Mouse (Mus musculus) hindbrain, embryonic 13.5 days (tissue): ENCODE measurements around the gene Gpc6. TPM values are rescaled to one million over a fixed set of nuclear protein-coding genes. Genes with fewer than 3 reads are reported as not detected.

ENCODE experiments used
- ATAC-seq: fragments of 200-750 bp; cut with Nextera tagmentation; 2 replicates; pipeline ENCODE4 v1.8.0; 2017; ENCODE audit warnings: moderate TSS enrichment; ENCODE audit not compliant: low FRiP score
- H3K27ac ChIP-seq: fragments of 300-500 bp; sonication (generic); 2 replicates; pipeline ENCODE4 v1.5.1; 2015; ENCODE audit warnings: inconsistent platforms, mild to moderate bottlenecking, moderate library complexity
- H3K27me3 ChIP-seq: fragments of 300-500 bp; sonication (generic); 2 replicates; pipeline ENCODE4 v1.6.1; 2015; ENCODE audit warnings: mild to moderate bottlenecking, inconsistent platforms
- H3K36me3 ChIP-seq: fragments of 300-500 bp; sonication (generic); 2 replicates; pipeline ENCODE4 v1.6.1; 2015; ENCODE audit warnings: mild to moderate bottlenecking, inconsistent platforms
- H3K4me1 ChIP-seq: fragments of 300-500 bp; sonication (generic); replicated peaks from 2 replicates; pipeline ENCODE4 v1.6.1; 2015; ENCODE audit warnings: inconsistent platforms
- H3K4me2 ChIP-seq: fragments of 300-500 bp; sonication (generic); 2 replicates; pipeline ENCODE4 v1.6.1; 2015; ENCODE audit warnings: inconsistent platforms, mild to moderate bottlenecking, moderate library complexity
- H3K4me3 ChIP-seq: fragments of 300-500 bp; sonication (generic); 2 replicates; pipeline ENCODE4 v1.5.1; 2015; ENCODE audit warnings: mild to moderate bottlenecking, inconsistent platforms
- H3K9ac ChIP-seq: fragments of 300-500 bp; sonication (generic); 2 replicates; pipeline ENCODE4 v1.6.1; 2015; ENCODE audit warnings: mild to moderate bottlenecking, inconsistent platforms
- H3K9me3 ChIP-seq: fragments of 300-500 bp; sonication (generic); 2 replicates; pipeline ENCODE4 v1.6.1; 2016; ENCODE audit warnings: inconsistent platforms
- WGBS: fragments of 180-500 bp; shearing (Covaris S2); methylation state at CpG from one replicate; pipeline ENCODE4 v1.1.7; 2015; 5-methylcytosine and 5-hydroxymethylcytosine counted together
- polyA plus RNA-seq: library from polyadenylated mRNA; unstranded; fragments of >200 nt; fragmentation: Nextera tagmentation; extraction: Ambion mirVana; gene quantifications from 2 replicates; pipeline ENCODE4 v1.2.1, GENCODE M21; 2015

Gpc6 gene
- polyA plus RNA-seq, 1 experiment from 2014 or later, result 20.8 TPM

DNA sequence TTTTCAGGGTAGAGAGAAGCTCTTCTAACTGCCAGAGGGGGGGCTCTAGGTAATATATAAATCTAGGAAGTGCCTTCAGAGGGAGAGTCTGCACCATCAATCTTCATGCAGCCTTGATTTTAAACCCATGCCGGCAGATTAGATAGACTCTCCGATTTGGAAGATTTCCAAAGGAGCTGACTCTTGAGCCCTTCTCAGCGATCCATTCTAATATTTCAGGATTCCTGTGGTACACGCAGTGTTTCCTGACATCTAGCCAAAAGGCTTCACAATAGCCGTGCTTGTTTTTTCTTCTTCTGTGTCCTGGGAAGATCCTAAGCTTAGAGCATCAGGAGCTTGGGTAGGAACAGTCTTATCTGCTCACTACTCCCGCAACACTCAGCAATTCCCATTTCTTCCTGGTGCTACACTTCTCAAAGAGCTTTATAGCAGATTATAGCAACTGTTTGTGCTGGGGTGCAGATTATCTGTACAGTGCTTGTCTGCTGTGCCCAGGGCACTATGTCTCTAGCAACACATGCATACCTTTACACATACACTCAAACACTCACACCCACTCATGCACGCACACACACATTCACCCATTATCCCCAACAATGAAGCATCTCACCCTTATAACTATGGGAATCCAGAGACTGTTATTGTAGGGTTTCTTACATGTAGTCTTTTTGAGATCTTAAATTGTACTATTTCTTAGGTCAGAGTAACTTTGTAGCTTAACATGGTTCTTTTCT is 3.8 kb downstream of the Gpc6 start:
- H3K9ac ChIP-seq, result peak overlapping the region; percentile 49; the same call in 1 of the 2 replicates
- no peaks in the 10 kb centered on the region for H3K9me3 ChIP-seq
- ATAC-seq, result no peak
- no peaks in the 10 kb centered on the region for H3K36me3 ChIP-seq
- H3K4me3 ChIP-seq, result peak overlapping the region; percentile 84
- H3K4me2 ChIP-seq, result peak overlapping the region; percentile 88
- 0 out of 2 replicates have a peak, but pooled peaks cover 2% of the 10 kb centered on the region for H3K27me3 ChIP-seq
- H3K4me1 ChIP-seq, result peaks cover 19% of the 10 kb centered on the region
- peak overlapping the region; percentile 46; the same call in 1 of the 2 replicates for H3K27ac ChIP-seq
- WGBS, result 36% methylated on average over 7 of the region's 7 CpGs

DNA sequence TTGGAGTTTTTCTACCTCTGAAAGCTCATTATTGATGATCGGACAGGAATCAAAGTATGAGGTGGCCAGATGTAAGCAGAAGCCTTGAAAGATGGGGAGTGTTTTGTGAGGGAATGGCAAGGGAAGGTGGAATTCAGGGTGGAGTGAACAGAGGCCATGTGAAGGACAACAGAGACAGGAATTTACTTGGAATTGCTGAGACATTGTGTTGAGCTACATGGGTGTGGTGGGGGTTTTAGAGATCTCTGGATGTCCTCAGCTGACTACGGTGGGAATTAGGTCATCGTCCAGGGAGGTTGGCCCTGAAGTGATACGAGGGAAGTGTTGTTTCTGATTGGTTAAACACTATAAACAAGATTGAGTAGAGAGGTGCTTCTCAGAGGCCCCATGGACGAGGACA is 8.7 kb downstream of the Gpc6 start:
- Histone ChIP-seq H3K4me3 (no peak overlapping the region), H3K9ac (no peak overlapping the region), H3K27ac (no peak overlapping the region), H3K4me2 (no peak overlapping the region), H3K36me3 (no peaks in the 10 kb centered on the region), H3K9me3 (no peaks in the 10 kb centered on the region), H3K4me1 (peaks cover 8% of the 10 kb centered on the region; the same call in 1 of the 2 replicates), H3K27me3 (no peaks in the 10 kb centered on the region)
- WGBS, result 79% methylated on average over 5 of the region's 5 CpGs
- ATAC-seq, result no peak

GRCm38 (mm10) chr14:116937910-116938560 is 12.9 kb downstream of the Gpc6 start:
- Histone ChIP-seq H3K4me2 (no peak overlapping the region), H3K4me3 (no peak overlapping the region), H3K27me3 (no peaks in the 10 kb centered on the region), H3K27ac (no peak overlapping the region), H3K9me3 (no peaks in the 10 kb centered on the region), H3K9ac (no peak overlapping the region), H3K4me1 (0 out of 2 replicates have a peak, but pooled peaks cover 4% of the 10 kb centered on the region), H3K36me3 (no peaks in the 10 kb centered on the region)
- ATAC-seq, result no peak
- 74% methylated on average over 14 of the region's 14 CpGs for WGBS

GRCm38 (mm10) chr14:116938735-116939134 is 13.6 kb downstream of the Gpc6 start:
- 0 out of 2 replicates have a peak, but pooled peaks cover 4% of the 10 kb centered on the region for H3K4me1 ChIP-seq
- H3K4me2 ChIP-seq, result no peak overlapping the region
- H3K36me3 ChIP-seq, result no peaks in the 10 kb centered on the region
- H3K4me3 ChIP-seq, result no peak overlapping the region
- H3K9me3 ChIP-seq, result no peaks in the 10 kb centered on the region
- WGBS, result 93% methylated on average over 9 of the region's 9 CpGs
- ATAC-seq, result no peak
- H3K9ac ChIP-seq, result no peak overlapping the region
- no peak overlapping the region for H3K27ac ChIP-seq
- H3K27me3 ChIP-seq, result no peaks in the 10 kb centered on the region

DNA sequence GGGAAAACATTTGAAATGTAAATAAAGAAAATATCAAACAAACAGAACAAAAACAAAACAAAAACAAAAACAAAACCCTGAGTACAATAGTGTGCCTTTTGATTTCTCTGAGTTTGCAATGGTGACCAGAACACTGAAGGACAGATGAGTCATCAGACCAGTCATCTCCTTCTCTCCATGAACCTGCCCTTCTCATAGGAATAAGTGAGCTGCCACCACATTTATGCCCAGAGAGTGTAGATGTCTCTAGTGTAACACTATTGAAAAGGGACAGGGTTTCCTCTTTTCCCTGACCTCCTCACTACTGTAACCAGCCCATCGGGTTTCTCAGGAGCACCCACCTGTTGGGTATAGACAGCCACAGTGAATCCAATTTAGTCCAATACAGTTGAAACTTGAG is 14.4 kb downstream of the Gpc6 start:
- no peak for ATAC-seq
- H3K27ac ChIP-seq, result no peak overlapping the region
- H3K9me3 ChIP-seq, result 0 out of 2 replicates have a peak, but pooled peaks cover 3% of the 10 kb centered on the region
- no peaks in the 10 kb centered on the region for H3K36me3 ChIP-seq
- WGBS, result 92% methylated on average over 1 of the region's 1 CpGs
- H3K4me2 ChIP-seq, result no peak overlapping the region
- no peaks in the 10 kb centered on the region for H3K27me3 ChIP-seq
- H3K9ac ChIP-seq, result no peak overlapping the region
- 0 out of 2 replicates have a peak, but pooled peaks cover 4% of the 10 kb centered on the region for H3K4me1 ChIP-seq
- H3K4me3 ChIP-seq, result no peak overlapping the region

DNA sequence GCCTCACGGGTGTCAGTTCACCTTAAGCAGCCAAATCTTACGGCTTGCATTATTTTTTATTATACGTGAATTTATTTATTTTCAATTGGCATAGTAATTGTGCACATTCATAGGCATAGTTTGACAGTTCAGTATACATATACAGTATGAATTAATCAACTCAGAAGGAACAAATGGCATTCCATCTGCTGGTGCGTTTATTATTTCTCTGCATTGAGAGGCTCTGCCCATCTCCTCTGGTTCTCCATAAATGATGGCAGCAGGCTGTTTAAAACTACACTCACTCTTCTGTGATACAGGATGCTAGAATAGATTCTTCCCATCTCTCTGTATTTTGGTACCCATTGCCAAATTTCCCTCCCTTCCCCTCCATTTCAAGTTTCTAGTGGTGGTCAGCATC is 16.7 kb downstream of the Gpc6 start:
- Histone ChIP-seq H3K4me2 (no peak overlapping the region), H3K9ac (no peak overlapping the region), H3K36me3 (no peaks in the 10 kb centered on the region), H3K4me3 (no peak overlapping the region), H3K9me3 (0 out of 2 replicates have a peak, but pooled peaks cover 3% of the 10 kb centered on the region), H3K27ac (no peak overlapping the region), H3K4me1 (0 out of 2 replicates have a peak, but pooled peaks cover 4% of the 10 kb centered on the region), H3K27me3 (no peaks in the 10 kb centered on the region)
- ATAC-seq, result no peak
- WGBS, result 92% methylated on average over 4 of the region's 4 CpGs

DNA sequence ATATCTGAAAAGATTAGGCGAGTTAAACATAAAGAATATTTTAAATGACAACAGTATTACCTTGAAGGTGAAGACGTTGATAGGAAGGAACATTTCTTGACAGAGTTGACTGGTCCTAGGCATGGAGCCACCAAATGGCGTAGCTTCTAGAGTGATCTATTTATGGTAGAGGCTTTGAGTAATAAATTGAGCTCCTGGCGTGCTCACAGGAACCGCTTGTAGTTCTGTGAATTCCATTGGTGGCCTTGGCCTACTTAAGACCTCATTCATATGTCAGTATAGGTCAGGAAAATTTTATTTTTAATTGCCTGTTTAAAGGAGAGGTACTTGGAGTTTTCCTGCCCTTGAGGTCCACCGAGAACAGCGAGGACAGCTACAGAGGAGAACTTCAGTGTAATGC is 18.6 kb downstream of the Gpc6 start:
- Histone ChIP-seq H3K4me3 (no peak overlapping the region), H3K4me2 (no peak overlapping the region), H3K9ac (no peak overlapping the region), H3K27me3 (no peaks in the 10 kb centered on the region), H3K36me3 (no peaks in the 10 kb centered on the region), H3K27ac (no peak overlapping the region), H3K4me1 (no peaks in the 10 kb centered on the region), H3K9me3 (0 out of 2 replicates have a peak, but pooled peaks cover 3% of the 10 kb centered on the region)
- ATAC-seq, result no peak
- 94% methylated on average over 7 of the region's 7 CpGs for WGBS

DNA sequence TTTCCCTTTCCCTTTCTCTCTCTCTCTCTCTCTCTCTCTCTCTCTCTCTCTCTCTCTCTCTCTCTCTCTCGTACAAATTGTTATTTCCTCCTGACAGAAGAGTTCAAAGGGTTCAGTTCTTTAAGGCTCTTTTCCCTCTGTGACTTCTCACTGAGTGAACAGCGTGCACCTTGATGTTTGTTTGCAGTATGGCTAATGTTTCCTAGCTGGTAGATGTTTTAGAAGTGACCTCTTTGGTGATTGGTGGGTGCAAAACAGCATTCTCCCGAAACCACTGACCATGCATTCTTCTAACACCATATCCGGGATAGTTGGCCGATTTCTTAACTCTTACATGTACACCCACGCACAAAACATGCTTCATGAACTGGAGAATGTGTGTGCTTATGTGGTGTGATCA is 20.9 kb downstream of the Gpc6 start:
- Histone ChIP-seq H3K9ac (no peak overlapping the region), H3K36me3 (no peaks in the 10 kb centered on the region), H3K4me1 (no peaks in the 10 kb centered on the region), H3K27ac (no peak overlapping the region), H3K4me2 (no peak overlapping the region), H3K9me3 (peaks cover 3% of the 10 kb centered on the region; the same call in 1 of the 2 replicates), H3K4me3 (no peak overlapping the region), H3K27me3 (no peaks in the 10 kb centered on the region)
- 88% methylated on average over 6 of the region's 6 CpGs for WGBS
- no peak for ATAC-seq

- Histone ChIP-seq H3K27ac (no peak overlapping the region), H3K9ac (no peak overlapping the region), H3K4me1 (no peaks in the 10 kb centered on the region), H3K27me3 (no peaks in the 10 kb centered on the region), H3K36me3 (peaks cover 3% of the 10 kb centered on the region; the same call in 1 of the 2 replicates), H3K9me3 (peaks cover 3% of the 10 kb centered on the region; the same call in 1 of the 2 replicates), H3K4me3 (no peak overlapping the region), H3K4me2 (no peak overlapping the region)
- no peak for ATAC-seq
- WGBS, result 96% methylated on average over 6 of the region's 6 CpGs
Observed at GRCm38 (mm10) chr14:116947461-116947860, 22.3 kb downstream of the Gpc6 start.

DNA sequence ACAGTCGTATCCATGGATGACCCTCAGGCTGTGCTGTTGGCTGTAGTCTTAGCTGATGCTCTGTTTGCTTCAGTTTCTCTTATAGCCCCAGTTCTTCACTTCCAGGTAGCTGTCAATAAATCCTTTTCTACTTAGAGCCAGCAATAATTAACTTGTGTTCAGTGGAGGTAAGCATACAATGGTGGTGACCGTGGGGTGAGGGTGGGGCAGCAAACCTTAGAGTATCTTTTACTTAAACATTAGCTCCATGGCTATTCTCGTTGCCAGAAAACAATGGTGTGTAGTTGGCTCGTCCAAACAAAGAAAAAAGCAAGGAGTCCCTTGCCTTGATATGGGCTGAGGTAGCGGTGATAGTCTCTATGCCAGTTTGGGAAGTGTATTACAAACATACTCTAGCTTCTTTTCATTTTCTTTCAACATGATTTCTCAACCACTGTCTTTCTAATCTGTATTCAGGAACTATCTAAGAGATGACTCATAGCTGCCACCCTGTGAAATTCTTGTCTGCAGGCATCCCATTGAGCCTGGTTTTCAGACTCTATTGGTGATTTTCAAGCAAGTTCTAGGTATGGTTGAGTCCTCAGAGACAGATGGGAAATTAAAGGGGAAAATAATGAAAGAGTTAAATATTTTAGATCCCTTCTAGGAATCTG is 22.9 kb downstream of the Gpc6 start:
- 92% methylated on average over 5 of the region's 5 CpGs for WGBS
- peaks cover 3% of the 10 kb centered on the region; the same call in 1 of the 2 replicates for H3K36me3 ChIP-seq
- no peaks in the 10 kb centered on the region for H3K27me3 ChIP-seq
- no peak overlapping the region for H3K27ac ChIP-seq
- no peak overlapping the region for H3K4me2 ChIP-seq
- H3K9ac ChIP-seq, result no peak overlapping the region
- no peaks in the 10 kb centered on the region for H3K4me1 ChIP-seq
- H3K9me3 ChIP-seq, result peaks cover 3% of the 10 kb centered on the region; the same call in 1 of the 2 replicates
- no peak overlapping the region for H3K4me3 ChIP-seq
- no peak for ATAC-seq

GRCm38 (mm10) chr14:116957154-116957553 is 32.0 kb downstream of the Gpc6 start:
- Histone ChIP-seq H3K4me2 (no peak overlapping the region), H3K9ac (no peak overlapping the region), H3K4me1 (no peaks in the 10 kb centered on the region), H3K27ac (no peak overlapping the region), H3K36me3 (peaks cover 3% of the 10 kb centered on the region; the same call in 1 of the 2 replicates), H3K9me3 (no peaks in the 10 kb centered on the region), H3K4me3 (no peak overlapping the region), H3K27me3 (no peaks in the 10 kb centered on the region)
- ATAC-seq, result no peak

DNA sequence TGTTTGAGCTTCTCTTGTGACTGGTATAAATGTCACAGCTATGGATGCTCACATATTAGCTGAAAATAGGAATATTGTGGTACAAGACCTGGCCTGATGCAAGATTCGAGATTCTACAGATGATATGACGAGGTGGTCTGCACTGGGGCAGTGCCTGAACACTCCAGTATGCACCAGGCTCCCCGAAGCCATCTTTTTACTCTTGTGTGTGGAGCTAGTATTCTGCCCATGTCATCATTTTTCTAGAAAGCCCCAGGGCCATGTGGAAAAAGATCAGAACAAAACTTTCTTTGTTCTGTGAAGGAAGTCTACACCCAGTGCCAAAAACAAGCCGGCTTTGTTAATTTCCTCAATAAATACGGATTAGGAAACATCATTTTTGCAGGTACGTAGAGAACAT is 39.7 kb downstream of the Gpc6 start:
- H3K9me3 ChIP-seq, result no peaks in the 10 kb centered on the region
- no peak overlapping the region for H3K4me2 ChIP-seq
- H3K27me3 ChIP-seq, result no peaks in the 10 kb centered on the region
- no peaks in the 10 kb centered on the region for H3K4me1 ChIP-seq
- H3K4me3 ChIP-seq, result no peak overlapping the region
- H3K36me3 ChIP-seq, result no peaks in the 10 kb centered on the region
- WGBS, result 85% methylated on average over 6 of the region's 6 CpGs
- no peak overlapping the region for H3K27ac ChIP-seq
- ATAC-seq, result no peak
- no peak overlapping the region for H3K9ac ChIP-seq
